Mouse (Mus musculus): ENCODE measurements at regions not wholly inside any gene's neighbourhood (a gene's known extent, or its start where the extent isn't known, plus 50 kb on each side); places are given as distances from the start of the nearest gene placed in this dataset.

- Histone ChIP-seq H3K4me2 (ENCODE audit: low read depth, low read length, poor library complexity, severe bottlenecking) (no peak overlapping the region), H3K9ac (replicated peaks; ENCODE audit: low read length, poor library complexity, severe bottlenecking) (no peak overlapping the region), H3K27ac (ENCODE audit: low read depth, low read length) (no peak overlapping the region), H3K36me3 (ENCODE audit: insufficient read depth, low read length) (no peaks in the 10 kb centered on the region), H3K27me3 (ENCODE audit: insufficient read depth, low read length) (no peaks in the 10 kb centered on the region), H3K4me1 (ENCODE audit: insufficient read depth, low read length) (no peaks in the 10 kb centered on the region), H3K9me3 (ENCODE audit: low read length) (no peaks in the 10 kb centered on the region), H3K4me3 (ENCODE audit: low read depth, low read length) (no peak overlapping the region)
- WGBS: 74% methylated on average over 9 of the region's 9 CpGs
- no peak for TF ChIP-seq CTCF (IDR thresholded peaks at IDR 0.05)
- DNase-seq (ENCODE audit: low spot score): no peak
- no peak for ATAC-seq (ENCODE audit: low FRiP score)
Observed at GRCm38 (mm10) chr16:93043355-93043754, 217.4 kb upstream of the Runx1 start.

GRCm38 (mm10) chr16:93042941-93043340 lies 217.0 kb upstream of the Runx1 start:
- Histone ChIP-seq H3K27ac (ENCODE audit: low read depth, low read length) (no peak overlapping the region), H3K9ac (replicated peaks; ENCODE audit: low read length, poor library complexity, severe bottlenecking) (no peak overlapping the region), H3K9me3 (ENCODE audit: low read length) (no peaks in the 10 kb centered on the region), H3K36me3 (ENCODE audit: insufficient read depth, low read length) (no peaks in the 10 kb centered on the region), H3K27me3 (ENCODE audit: insufficient read depth, low read length) (no peaks in the 10 kb centered on the region), H3K4me2 (ENCODE audit: low read depth, low read length, poor library complexity, severe bottlenecking) (no peak overlapping the region), H3K4me3 (ENCODE audit: low read depth, low read length) (no peak overlapping the region), H3K4me1 (ENCODE audit: insufficient read depth, low read length) (no peaks in the 10 kb centered on the region)
- no peak for ATAC-seq (ENCODE audit: low FRiP score)
- no peak for DNase-seq (ENCODE audit: low spot score)
- TF ChIP-seq CTCF (IDR thresholded peaks at IDR 0.05): no peak
- WGBS: 67% methylated on average over 6 of the region's 6 CpGs

- no peak overlapping the region for H3K27ac ChIP-seq (ENCODE audit: low read depth, low read length)
- DNase-seq (ENCODE audit: low spot score) (no peak), ATAC-seq (ENCODE audit: low FRiP score) (no peak)
- H3K36me3 ChIP-seq (ENCODE audit: insufficient read depth, low read length): no peaks in the 10 kb centered on the region
- no peak overlapping the region for H3K9ac ChIP-seq (replicated peaks; ENCODE audit: low read length, poor library complexity, severe bottlenecking)
- no peak overlapping the region for H3K4me2 ChIP-seq (ENCODE audit: low read depth, low read length, poor library complexity, severe bottlenecking)
- 73% methylated on average over 10 of the region's 10 CpGs for WGBS
- no peaks in the 10 kb centered on the region for H3K27me3 ChIP-seq (ENCODE audit: insufficient read depth, low read length)
- H3K4me3 ChIP-seq (ENCODE audit: low read depth, low read length): no peak overlapping the region
- no peak for TF ChIP-seq CTCF (IDR thresholded peaks at IDR 0.05)
- no peaks in the 10 kb centered on the region for H3K4me1 ChIP-seq (ENCODE audit: insufficient read depth, low read length)
- no peaks in the 10 kb centered on the region for H3K9me3 ChIP-seq (ENCODE audit: low read length)
Observed at GRCm38 (mm10) chr16:93042491-93042890, 216.5 kb upstream of the Runx1 start.

GRCm38 (mm10) chr16:93041887-93042286 lies 215.9 kb upstream of the Runx1 start:
- 92% methylated on average over 3 of the region's 3 CpGs for WGBS

GRCm38 (mm10) chr16:93041399-93041798 lies 215.4 kb upstream of the Runx1 start:
- H3K4me1 ChIP-seq (ENCODE audit: insufficient read depth, low read length): no peaks in the 10 kb centered on the region
- no peak for TF ChIP-seq CTCF (IDR thresholded peaks at IDR 0.05)
- H3K9me3 ChIP-seq (ENCODE audit: low read length): no peaks in the 10 kb centered on the region
- no peak overlapping the region for H3K27ac ChIP-seq (ENCODE audit: low read depth, low read length)
- no peaks in the 10 kb centered on the region for H3K36me3 ChIP-seq (ENCODE audit: insufficient read depth, low read length)
- DNase-seq (ENCODE audit: low spot score): no peak
- no peak overlapping the region for H3K4me2 ChIP-seq (ENCODE audit: low read depth, low read length, poor library complexity, severe bottlenecking)
- no peak overlapping the region for H3K4me3 ChIP-seq (ENCODE audit: low read depth, low read length)
- no peaks in the 10 kb centered on the region for H3K27me3 ChIP-seq (ENCODE audit: insufficient read depth, low read length)
- H3K9ac ChIP-seq (replicated peaks; ENCODE audit: low read length, poor library complexity, severe bottlenecking): no peak overlapping the region
- ATAC-seq (ENCODE audit: low FRiP score): no peak

More at GRCm38 (mm10) chr16:93041887-93042286, 215.9 kb upstream of the Runx1 start:
- H3K27ac ChIP-seq (ENCODE audit: low read depth, low read length): no peak overlapping the region
- no peaks in the 10 kb centered on the region for H3K9me3 ChIP-seq (ENCODE audit: low read length)
- ATAC-seq (ENCODE audit: low FRiP score) (no peak), DNase-seq (ENCODE audit: low spot score) (no peak)
- no peaks in the 10 kb centered on the region for H3K27me3 ChIP-seq (ENCODE audit: insufficient read depth, low read length)
- H3K4me3 ChIP-seq (ENCODE audit: low read depth, low read length): no peak overlapping the region
- no peaks in the 10 kb centered on the region for H3K4me1 ChIP-seq (ENCODE audit: insufficient read depth, low read length)
- H3K36me3 ChIP-seq (ENCODE audit: insufficient read depth, low read length): no peaks in the 10 kb centered on the region
- no peak for TF ChIP-seq CTCF (IDR thresholded peaks at IDR 0.05)
- H3K4me2 ChIP-seq (ENCODE audit: low read depth, low read length, poor library complexity, severe bottlenecking): no peak overlapping the region
- no peak overlapping the region for H3K9ac ChIP-seq (replicated peaks; ENCODE audit: low read length, poor library complexity, severe bottlenecking)

- no peak overlapping the region for H3K4me2 ChIP-seq (ENCODE audit: low read depth, low read length, poor library complexity, severe bottlenecking)
- no peaks in the 10 kb centered on the region for H3K9me3 ChIP-seq (ENCODE audit: low read length)
- no peak for ATAC-seq (ENCODE audit: low FRiP score)
- no peaks in the 10 kb centered on the region for H3K36me3 ChIP-seq (ENCODE audit: insufficient read depth, low read length)
- H3K4me3 ChIP-seq (ENCODE audit: low read depth, low read length): no peak overlapping the region
- 93% methylated on average over 9 of the region's 9 CpGs for WGBS
- no peak overlapping the region for H3K27ac ChIP-seq (ENCODE audit: low read depth, low read length)
- TF ChIP-seq CTCF (IDR thresholded peaks at IDR 0.05): no peak
- peaks cover 4% of the 10 kb centered on the region; the same call in 1 of the 2 replicates for H3K4me1 ChIP-seq (ENCODE audit: insufficient read depth, low read length)
- no peak for DNase-seq (ENCODE audit: low spot score)
- no peak overlapping the region for H3K9ac ChIP-seq (replicated peaks; ENCODE audit: low read length, poor library complexity, severe bottlenecking)
- no peaks in the 10 kb centered on the region for H3K27me3 ChIP-seq (ENCODE audit: insufficient read depth, low read length)
Observed at GRCm38 (mm10) chr16:93035626-93036025, 209.7 kb upstream of the Runx1 start.
